Mouse (Mus musculus): ENCODE results near the gene Klhl21.

DNA sequence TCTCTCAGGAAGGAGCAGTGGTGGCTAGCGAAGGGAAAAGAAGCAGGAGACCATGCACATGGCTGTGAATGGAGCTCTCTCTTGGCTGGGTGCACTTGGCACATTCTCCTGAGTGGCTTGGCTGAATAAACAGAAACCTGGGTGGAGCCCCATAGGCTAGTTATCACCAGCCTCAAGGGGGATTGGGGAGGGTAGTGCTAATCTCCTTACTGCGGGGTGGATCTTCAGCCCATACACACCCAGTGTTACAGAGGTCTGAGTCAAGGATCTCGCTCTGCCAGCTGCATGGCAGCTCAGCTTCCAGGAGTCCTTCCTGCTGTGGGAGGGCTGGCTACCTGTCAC, 48.1 kb upstream of the Klhl21 start:
- TF ChIP-seq CTCF (IDR thresholded peaks at IDR 0.05; ENCODE audit: insufficient read depth, low read depth, low read length) (no peak), POLR2A (IDR thresholded peaks at IDR 0.05; ENCODE audit: insufficient read depth, low read depth, low read length) (no peak)

Data from olfactory bulb, adult 2 months (tissue).